In genomic region chr10:111600251-111600620, GRCm38 (mm10) we compare ENCODE assay signal across 10 mouse cellular contexts.
DNase-seq lines count a peak whose midpoint lies in the region; ATAC-seq and TF ChIP-seq lines count a peak whose summit lies in the region.
"Had no signal": no experiment of that assay in that cellular context is flagged by ENCODE, and none has a peak within 500 bp of the region (broad histone marks: within the 10 kb centered on the region; RNA-seq: fewer than 3 reads in every experiment).

No protein-coding gene starts in this region.

- TF ChIP-seq EP300 in stomach, postnatal 0 days (optimal IDR thresholded peaks at IDR 0.05), result no peak

- H3K9me3 ChIP-seq in midbrain, embryonic 10.5 days (replicated peaks), result no peaks in the 10 kb centered on the region
- H3K9me3 ChIP-seq in midbrain, embryonic 11.5 days (ENCODE audit: control insufficient read depth, low read length), result no peaks in the 10 kb centered on the region
- no peaks in the 10 kb centered on the region for H3K9me3 ChIP-seq in hindbrain, embryonic 15.5 days
- no peaks in the 10 kb centered on the region for H3K9me3 ChIP-seq in stomach, postnatal 0 days (ENCODE audit: control insufficient read depth, low read length)
- H3K9me3 ChIP-seq: neural tube, embryonic 12.5 days had no signal

- no peak for ATAC-seq in midbrain, embryonic 11.5 days (ENCODE audit: low FRiP score)
- ATAC-seq in hindbrain, embryonic 15.5 days (ENCODE audit: low FRiP score, low read depth), result no peak
- no peak; the same call in 1 of the 2 replicates for ATAC-seq in stomach, postnatal 0 days (ENCODE audit: low FRiP score, low TSS enrichment)

- no peaks in the 10 kb centered on the region for H3K36me3 ChIP-seq in midbrain, embryonic 10.5 days
- H3K36me3 ChIP-seq in midbrain, embryonic 11.5 days (ENCODE audit: control insufficient read depth, insufficient read depth, low read length), result no peaks in the 10 kb centered on the region
- H3K36me3 ChIP-seq in hindbrain, embryonic 15.5 days, result no peaks in the 10 kb centered on the region
- no peaks in the 10 kb centered on the region for H3K36me3 ChIP-seq in stomach, postnatal 0 days (ENCODE audit: control insufficient read depth, insufficient read depth, low read length)
- H3K36me3 ChIP-seq: neural tube, embryonic 12.5 days had no signal

- TF ChIP-seq CTCF in stomach, postnatal 0 days (IDR thresholded peaks at IDR 0.05; ENCODE audit: low read depth), result no peak

- WGBS in midbrain, embryonic 10.5 days, result 64% methylated on average over 2 of the region's 2 CpGs
- WGBS in midbrain, embryonic 11.5 days, result 84% methylated on average over 2 of the region's 2 CpGs
- WGBS in hindbrain, embryonic 15.5 days, result 43% methylated on average over 2 of the region's 2 CpGs
- WGBS in stomach, postnatal 0 days, result 29% methylated on average over 2 of the region's 2 CpGs

- H3K4me1 ChIP-seq in midbrain, embryonic 10.5 days, result peaks cover 22% of the 10 kb centered on the region
- 0 out of 2 replicates have a peak, but pooled peaks cover 2% of the 10 kb centered on the region for H3K4me1 ChIP-seq in midbrain, embryonic 11.5 days (ENCODE audit: control insufficient read depth, insufficient read depth, low read length)
- peaks cover 22% of the 10 kb centered on the region for H3K4me1 ChIP-seq in hindbrain, embryonic 15.5 days (replicated peaks)
- peaks cover 9% of the 10 kb centered on the region; the same call in 1 of the 2 replicates for H3K4me1 ChIP-seq in stomach, postnatal 0 days (replicated peaks; ENCODE audit: control insufficient read depth, insufficient read depth)

- H3K27ac ChIP-seq in midbrain, embryonic 10.5 days (replicated peaks), result 0 out of 2 replicates have a peak overlapping the region, but pooled peaks have one; percentile 23
- no peak overlapping the region for H3K27ac ChIP-seq in midbrain, embryonic 11.5 days (ENCODE audit: low read depth, low read length)
- H3K27ac ChIP-seq in hindbrain, embryonic 15.5 days (replicated peaks), result peak overlapping the region; percentile 62
- H3K27ac ChIP-seq in stomach, postnatal 0 days (replicated peaks), result peak overlapping the region; percentile 69
- H3K27ac ChIP-seq: neural tube, embryonic 12.5 days had no signal

- no peak overlapping the region for H3K4me2 ChIP-seq in midbrain, embryonic 11.5 days
- no peak overlapping the region for H3K4me2 ChIP-seq in hindbrain, embryonic 15.5 days
- H3K4me2 ChIP-seq in stomach, postnatal 0 days (replicated peaks; ENCODE audit: low read depth), result no peak overlapping the region
- H3K4me2 ChIP-seq: neural tube, embryonic 12.5 days had no signal

- no peak overlapping the region for H3K4me3 ChIP-seq in midbrain, embryonic 10.5 days
- no peak overlapping the region for H3K4me3 ChIP-seq in midbrain, embryonic 11.5 days (ENCODE audit: low read depth, low read length)
- H3K4me3 ChIP-seq in hindbrain, embryonic 15.5 days, result no peak overlapping the region
- H3K4me3 ChIP-seq in stomach, postnatal 0 days (ENCODE audit: low read depth, low read length), result no peak overlapping the region
- H3K4me3 ChIP-seq: neural tube, embryonic 12.5 days had no signal

- DNase-seq in heart, adult 11 months, result peak; percentile 93
- DNase-seq in heart, adult 8-10 months (ENCODE audit: low spot score), result no peak
- DNase-seq in midbrain, embryonic 10.5 days (ENCODE audit: low spot score), result no peak
- DNase-seq in midbrain, embryonic 11.5 days (ENCODE audit: low spot score, missing footprints), result no peak
- DNase-seq in stomach, postnatal 0 days (ENCODE audit: low spot score), result no peak
- DNase-seq in left cerebral cortex, adult 18-20 months (ENCODE audit: low spot score in 2 of 2), result no peak
- DNase-seq in ovary, adult 18-20 months (ENCODE audit: low spot score), result no peak
- DNase-seq: thymus, adult 2 months had no signal

- no peak overlapping the region for H3K9ac ChIP-seq in midbrain, embryonic 11.5 days (ENCODE audit: low read length)
- H3K9ac ChIP-seq in hindbrain, embryonic 15.5 days, result no peak overlapping the region
- H3K9ac ChIP-seq in stomach, postnatal 0 days (ENCODE audit: low read length), result no peak overlapping the region
- H3K9ac ChIP-seq: neural tube, embryonic 12.5 days had no signal

- H3K27me3 ChIP-seq in midbrain, embryonic 10.5 days (ENCODE audit: low read depth, poor library complexity, severe bottlenecking), result 0 out of 2 replicates have a peak, but pooled peaks cover 6% of the 10 kb centered on the region
- H3K27me3 ChIP-seq in midbrain, embryonic 11.5 days (ENCODE audit: control insufficient read depth, insufficient read depth, low read length), result no peaks in the 10 kb centered on the region
- no peaks in the 10 kb centered on the region for H3K27me3 ChIP-seq in hindbrain, embryonic 15.5 days
- H3K27me3 ChIP-seq in stomach, postnatal 0 days (ENCODE audit: control insufficient read depth, insufficient read depth, low read length), result no peaks in the 10 kb centered on the region
- H3K27me3 ChIP-seq: neural tube, embryonic 12.5 days had no signal
